Mouse (Mus musculus) testis, adult 2 months (tissue): ENCODE data around the gene Gm20662.

Experiments used
- CTCF ChIP-seq: fragments of 200-500 bp; IDR thresholded peaks from 2 replicates; pipeline ENCODE4 v1.5.1; 2012; ENCODE audit warnings: low read depth, mild to moderate bottlenecking, inconsistent platforms, low read length, moderate library complexity; ENCODE audit not compliant: control insufficient read depth, insufficient read depth, insufficient replicate concordance
- POLR2A ChIP-seq: fragments of 200-500 bp; IDR thresholded peaks from 2 replicates; pipeline ENCODE4 v1.6.1; 2012; ENCODE audit warnings: low read depth, mild to moderate bottlenecking, inconsistent platforms, low read length, moderate library complexity; ENCODE audit not compliant: control insufficient read depth

- TF ChIP-seq CTCF: no peak
- TF ChIP-seq POLR2A: no peak
These were observed 48.6 kb upstream of the Gm20662 start for GRCm38 (mm10) chr9:107947241-107948194.
